Mouse (Mus musculus) lung, postnatal 0 days (tissue): ENCODE measurements around the gene Kazn. TPM values are rescaled to one million over a fixed set of nuclear protein-coding genes. Genes with fewer than 3 reads are reported as not detected.

Experiments used
- ATAC-seq: fragments of 200-750 bp; cut with Nextera tagmentation; 2 replicates; pipeline ENCODE4 v1.8.0; 2017; ENCODE audit warnings: moderate library complexity
- DNase-seq: peaks from one replicate; pipeline ENCODE4 v3.0.0-alpha.2; 2016; ENCODE audit warnings: low spot score
- H3K27ac ChIP-seq: fragments of 300-500 bp; sonication (generic); 2 replicates; pipeline ENCODE4 v1.5.1; 2014; ENCODE audit warnings: antibody characterized with exemption, mild to moderate bottlenecking, low read length, mixed read lengths
- H3K27me3 ChIP-seq: fragments of 300-500 bp; sonication (generic); replicated peaks from 2 replicates; pipeline ENCODE4 v1.6.1; 2014; ENCODE audit warnings: low read length, mixed read lengths; ENCODE audit not compliant: insufficient read depth
- H3K36me3 ChIP-seq: fragments of 300-500 bp; sonication (generic); 2 replicates; pipeline ENCODE4 v1.6.1; 2014; ENCODE audit warnings: low read length, mixed read lengths; ENCODE audit not compliant: insufficient read depth
- H3K4me1 ChIP-seq: fragments of 300-500 bp; sonication (generic); 2 replicates; pipeline ENCODE4 v1.6.1; 2014; ENCODE audit warnings: antibody characterized with exemption, low read depth, low read length, mixed read lengths; ENCODE audit not compliant: insufficient read depth
- H3K4me2 ChIP-seq: fragments of 300-500 bp; sonication (generic); replicated peaks from 2 replicates; pipeline ENCODE4 v1.6.1; 2014; ENCODE audit warnings: low read depth, mild to moderate bottlenecking, low read length, moderate library complexity, mixed read lengths
- H3K4me3 ChIP-seq: fragments of 300-500 bp; sonication (generic); 2 replicates; pipeline ENCODE4 v1.5.1; 2014; ENCODE audit warnings: low read depth, low read length
- H3K9ac ChIP-seq: fragments of 300-500 bp; sonication (generic); replicated peaks from 2 replicates; pipeline ENCODE4 v1.6.1; 2014; ENCODE audit warnings: low read depth, mild to moderate bottlenecking
- H3K9me3 ChIP-seq: fragments of 300-500 bp; sonication (generic); 2 replicates; pipeline ENCODE4 v1.6.1; 2016; ENCODE audit warnings: low read length, mixed read lengths
- CTCF ChIP-seq: IDR thresholded peaks from 2 replicates; pipeline ENCODE4 v1.5.1; 2016; ENCODE audit warnings: antibody characterized with exemption, mild to moderate bottlenecking
- EP300 ChIP-seq: IDR thresholded peaks from 2 replicates; pipeline ENCODE4 v1.6.1; 2016; ENCODE audit warnings: antibody characterized with exemption, mild to moderate bottlenecking, control low read depth
- WGBS: fragments of 180-500 bp; shearing (Covaris S2); extraction: QIAGEN DNeasy Blood & Tissue Kit; methylation state at CpG from one replicate; pipeline ENCODE4 v1.1.7; 2014; 5-methylcytosine and 5-hydroxymethylcytosine counted together
- polyA plus RNA-seq: library from polyadenylated mRNA; unstranded; fragments of >200 nt; fragmentation: Nextera tagmentation; extraction: Ambion mirVana; gene quantifications from 2 replicates; pipeline ENCODE4 v1.2.1, GENCODE M21; 2015

The Kazn gene
- polyA plus RNA-seq, 1 experiment from 2014 or later, result 6.0 TPM

GRCm38 (mm10) chr4:142222385-142222784, 16.8 kb downstream of the Kazn start:
- Histone ChIP-seq H3K4me1 (peaks cover 25% of the 10 kb centered on the region; the same call in 1 of the 2 replicates), H3K4me3 (no peak overlapping the region), H3K9ac (no peak overlapping the region), H3K9me3 (no peaks in the 10 kb centered on the region), H3K36me3 (no peaks in the 10 kb centered on the region), H3K27me3 (no peaks in the 10 kb centered on the region), H3K4me2 (no peak overlapping the region), H3K27ac (no peak overlapping the region)
- WGBS, result 48% methylated on average over 1 of the region's 1 CpGs
- DNase-seq (peak; percentile 20), ATAC-seq (peak; percentile 32)
- no peak for TF ChIP-seq CTCF
- TF ChIP-seq EP300, result no peak

GRCm38 (mm10) chr4:142221757-142222072, 17.5 kb downstream of the Kazn start:
- Histone ChIP-seq H3K36me3 (no peaks in the 10 kb centered on the region), H3K4me2 (no peak overlapping the region), H3K27me3 (no peaks in the 10 kb centered on the region), H3K4me1 (peaks cover 25% of the 10 kb centered on the region; the same call in 1 of the 2 replicates), H3K9me3 (no peaks in the 10 kb centered on the region), H3K27ac (peak overlapping the region; percentile 43; the same call in 1 of the 2 replicates), H3K9ac (no peak overlapping the region), H3K4me3 (no peak overlapping the region)
- TF ChIP-seq EP300, result no peak
- no peak for TF ChIP-seq CTCF
- DNase-seq, result no peak
- no peak for ATAC-seq
- 37% methylated on average over 5 of the region's 5 CpGs for WGBS

DNA sequence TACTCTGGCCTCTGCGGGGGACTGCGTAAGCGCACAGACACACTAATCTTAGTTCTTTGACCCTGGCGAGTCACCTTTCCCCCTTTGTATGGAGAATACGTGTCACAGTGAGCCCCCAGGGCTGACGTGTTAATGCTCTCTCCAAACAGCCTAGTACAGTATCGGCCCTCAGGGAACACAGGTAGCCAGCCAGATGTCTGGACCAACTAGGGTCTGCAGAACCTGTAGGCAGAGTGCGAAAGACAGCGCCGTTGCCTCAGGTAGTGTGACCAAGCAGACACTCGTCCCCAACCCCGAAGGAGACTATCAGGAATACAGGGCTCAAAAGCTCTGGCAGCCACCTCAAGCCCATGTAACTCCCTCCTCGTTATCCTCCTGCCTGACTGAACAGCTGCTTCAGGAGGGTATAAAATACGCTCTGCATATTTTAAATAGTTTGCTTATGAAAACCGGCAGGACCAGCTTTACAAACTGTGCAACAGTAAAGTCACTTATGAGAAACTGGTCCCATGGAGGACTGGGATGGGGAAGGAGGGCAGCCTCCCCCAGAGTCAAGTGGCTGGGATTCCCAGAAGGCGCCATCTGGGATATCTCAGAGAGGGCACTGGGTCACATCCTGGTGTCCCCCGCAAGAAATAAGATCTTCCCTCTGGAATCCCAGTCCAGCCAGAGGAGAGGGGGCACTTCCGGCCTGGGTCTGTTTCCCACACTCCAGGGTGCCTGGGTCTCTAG, 18.0 kb downstream of the Kazn start:
- peak; percentile 61 for ATAC-seq
- Histone ChIP-seq H3K27ac (0 out of 2 replicates have a peak overlapping the region, but pooled peaks have one; percentile 43), H3K4me2 (no peak overlapping the region), H3K36me3 (no peaks in the 10 kb centered on the region), H3K9ac (no peak overlapping the region), H3K27me3 (no peaks in the 10 kb centered on the region), H3K4me1 (peaks cover 25% of the 10 kb centered on the region; the same call in 1 of the 2 replicates), H3K4me3 (no peak overlapping the region), H3K9me3 (no peaks in the 10 kb centered on the region)
- DNase-seq, result peak; percentile 55
- TF ChIP-seq EP300, result peak; percentile 78; the same call in 1 of the 2 replicates
- no peak for TF ChIP-seq CTCF
- WGBS, result 43% methylated on average over 18 of the region's 18 CpGs

GRCm38 (mm10) chr4:142218997-142219396, 20.2 kb downstream of the Kazn start:
- ATAC-seq (no peak), DNase-seq (no peak)
- no peaks in the 10 kb centered on the region for H3K27me3 ChIP-seq
- H3K27ac ChIP-seq, result no peak overlapping the region
- H3K4me1 ChIP-seq, result peaks cover 22% of the 10 kb centered on the region; the same call in 1 of the 2 replicates
- H3K4me3 ChIP-seq, result no peak overlapping the region
- WGBS, result 76% methylated on average over 8 of the region's 8 CpGs
- H3K9me3 ChIP-seq, result no peaks in the 10 kb centered on the region
- no peak overlapping the region for H3K9ac ChIP-seq
- no peak for TF ChIP-seq EP300
- TF ChIP-seq CTCF, result no peak
- H3K36me3 ChIP-seq, result no peaks in the 10 kb centered on the region; the same call in 1 of the 2 replicates
- no peak overlapping the region for H3K4me2 ChIP-seq

DNA sequence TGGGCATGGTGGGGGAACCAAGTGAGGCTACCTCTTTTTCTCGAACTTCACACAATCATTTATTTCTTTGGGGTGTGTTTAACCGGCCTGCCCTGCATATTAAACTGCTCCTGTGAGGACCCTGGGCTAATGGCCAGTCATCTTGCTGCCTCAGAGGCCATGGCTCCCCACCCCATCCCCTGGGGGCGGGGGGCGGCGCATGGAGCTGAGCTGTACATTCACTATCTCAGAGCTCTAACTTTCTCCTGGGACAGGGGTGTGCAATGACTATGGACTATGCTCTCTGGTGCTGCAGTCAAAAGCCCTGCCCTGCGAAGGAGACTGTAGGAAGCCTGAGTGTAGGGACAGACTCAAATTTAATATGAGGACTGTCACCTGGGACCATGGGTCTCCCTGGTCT, 22.2 kb downstream of the Kazn start:
- ATAC-seq (no peak), DNase-seq (no peak)
- no peaks in the 10 kb centered on the region; the same call in 1 of the 2 replicates for H3K36me3 ChIP-seq
- TF ChIP-seq EP300, result no peak
- TF ChIP-seq CTCF, result no peak
- no peaks in the 10 kb centered on the region for H3K27me3 ChIP-seq
- H3K27ac ChIP-seq, result no peak overlapping the region
- peaks cover 15% of the 10 kb centered on the region; the same call in 1 of the 2 replicates for H3K4me1 ChIP-seq
- H3K4me2 ChIP-seq, result no peak overlapping the region
- WGBS, result 88% methylated on average over 6 of the region's 6 CpGs
- H3K4me3 ChIP-seq, result no peak overlapping the region
- no peak overlapping the region for H3K9ac ChIP-seq
- H3K9me3 ChIP-seq, result no peaks in the 10 kb centered on the region

- no peak overlapping the region for H3K27ac ChIP-seq
- H3K4me1 ChIP-seq, result peaks cover 8% of the 10 kb centered on the region; the same call in 1 of the 2 replicates
Measured at GRCm38 (mm10) chr4:142215760-142216159, 23.4 kb downstream of the Kazn start.

More at GRCm38 (mm10) chr4:142215760-142216159, 23.4 kb downstream of the Kazn start:
- no peak overlapping the region for H3K4me2 ChIP-seq
- no peaks in the 10 kb centered on the region; the same call in 1 of the 2 replicates for H3K36me3 ChIP-seq
- DNase-seq (no peak), ATAC-seq (no peak)
- H3K4me3 ChIP-seq, result no peak overlapping the region
- TF ChIP-seq EP300, result no peak
- no peak overlapping the region for H3K9ac ChIP-seq
- whole genome bisulfite sequencing, result 82% methylated on average over 7 of the region's 7 CpGs
- no peaks in the 10 kb centered on the region for H3K9me3 ChIP-seq
- no peaks in the 10 kb centered on the region for H3K27me3 ChIP-seq
